Mouse (Mus musculus) liver, embryonic 14.5 days (tissue): Measurements from ENCODE around the gene Il31.

Experiments used
- CTCF ChIP-seq: IDR thresholded peaks from 2 replicates; pipeline ENCODE4 v1.5.1; 2016; ENCODE audit warnings: antibody characterized with exemption, low read depth, control low read depth
- EP300 ChIP-seq: IDR thresholded peaks from 2 replicates; pipeline ENCODE4 v1.6.1; 2016; ENCODE audit warnings: antibody characterized with exemption, low read depth

GRCm38 (mm10) chr5:123525281-123525680 is 36.0 kb upstream of the Il31 start, which contains the start of gene Gm49027:
- TF ChIP-seq CTCF (no peak), EP300 (no peak)
